Mouse (Mus musculus): ENCODE measurements at regions not wholly inside any gene's neighbourhood (a gene's known extent, or its start where the extent isn't known, plus 50 kb on each side); places are given as distances from the start of the nearest gene placed in this dataset.

DNA sequence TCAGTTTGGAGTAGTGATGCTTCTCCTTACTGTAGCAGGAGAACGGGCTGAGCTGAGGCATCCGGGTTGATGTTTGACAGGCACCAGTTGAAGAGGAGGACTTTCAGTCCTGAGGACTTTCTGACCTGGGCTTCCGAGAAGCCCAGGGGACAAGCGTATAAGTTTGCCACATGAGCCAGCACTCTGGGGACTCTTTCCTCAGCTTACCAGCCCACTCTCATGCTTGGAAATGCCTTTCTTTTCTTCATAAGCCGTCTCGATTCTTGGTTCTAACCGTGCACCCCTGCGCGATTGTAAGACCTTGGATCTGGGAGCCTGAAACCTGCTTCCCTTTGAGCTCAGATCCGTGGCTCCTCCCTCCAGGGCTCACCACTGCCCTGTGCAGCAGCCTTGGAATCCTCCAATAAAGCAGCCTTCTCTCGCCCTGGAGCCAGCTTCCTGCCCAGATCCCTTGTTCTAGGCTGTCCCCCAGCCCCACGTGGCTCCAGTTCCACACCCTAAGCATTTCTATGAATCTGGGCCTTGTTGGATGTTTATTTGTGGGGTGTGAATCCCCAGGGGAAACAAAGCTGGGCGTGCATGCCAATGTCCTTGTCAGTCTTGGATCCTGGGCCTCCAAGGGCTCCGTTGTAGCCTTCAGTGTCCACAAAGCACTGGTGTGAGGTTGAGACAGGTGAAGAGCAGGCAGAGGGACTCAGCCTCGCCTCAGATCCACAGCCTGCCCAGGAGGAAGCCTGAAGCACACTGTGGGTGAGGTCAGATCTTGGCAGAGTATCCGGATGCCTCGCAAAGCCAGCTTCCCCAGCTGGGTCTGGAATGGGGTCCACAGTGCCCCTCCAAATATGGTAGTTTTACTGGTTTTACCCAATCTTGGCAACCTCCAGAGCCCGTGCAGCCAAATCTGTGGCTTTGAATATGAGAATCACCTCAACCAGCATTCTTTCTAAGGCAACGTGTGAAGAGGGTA, 163.7 kb downstream of the Ly86 start:
- Histone ChIP-seq H3K36me3 (ENCODE audit: insufficient read depth, low read length) (no peaks in the 10 kb centered on the region), H3K4me2 (ENCODE audit: low read length) (0 out of 2 replicates have a peak overlapping the region, but pooled peaks have one; percentile 0), H3K27me3 (ENCODE audit: insufficient read depth, low read length) (no peaks in the 10 kb centered on the region), H3K9ac (ENCODE audit: low read depth, low read length) (no peak overlapping the region), H3K4me1 (replicated peaks; ENCODE audit: insufficient read depth, low read length) (peaks cover 27% of the 10 kb centered on the region), H3K9me3 (replicated peaks; ENCODE audit: low read length) (no peaks in the 10 kb centered on the region), H3K27ac (peak overlapping the region; percentile 78), H3K4me3 (replicated peaks; ENCODE audit: low read depth, low read length) (no peak overlapping the region)
- ATAC-seq (replicated peaks; ENCODE audit: low FRiP score, low read depth) (no peak), DNase-seq (ENCODE audit: low spot score) (no peak)
- WGBS: 46% methylated on average over 19 of the region's 19 CpGs
- TF ChIP-seq CTCF (IDR thresholded peaks at IDR 0.05; ENCODE audit: low read depth): no peak

DNA sequence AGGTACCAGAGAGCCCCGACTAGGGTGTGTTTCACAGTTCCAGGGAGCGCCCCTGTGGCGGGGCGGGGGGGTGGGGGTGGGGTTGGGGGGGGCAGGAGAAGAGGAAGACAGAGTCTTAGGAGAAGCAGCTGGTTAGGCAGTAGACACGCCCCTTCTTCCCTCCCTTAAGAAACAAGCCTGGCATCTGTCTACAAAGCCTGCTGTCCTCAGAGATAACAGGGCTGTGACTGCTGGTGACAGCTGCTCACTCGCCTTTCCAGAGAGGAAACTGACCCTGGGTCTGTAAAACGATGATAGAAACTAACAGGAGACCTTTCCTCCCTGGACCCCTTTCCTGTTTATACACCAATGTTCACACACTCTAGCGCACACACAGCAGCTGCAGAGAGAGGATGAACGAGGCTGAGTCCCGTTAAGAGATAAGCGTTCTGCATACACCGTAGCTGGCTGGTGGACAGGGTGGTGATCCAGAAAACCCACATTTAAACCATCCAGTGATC, 164.4 kb downstream of the Ly86 start:
- H3K4me2 ChIP-seq (ENCODE audit: low read length): peak overlapping the region; percentile 0; the same call in 1 of the 2 replicates

DNA sequence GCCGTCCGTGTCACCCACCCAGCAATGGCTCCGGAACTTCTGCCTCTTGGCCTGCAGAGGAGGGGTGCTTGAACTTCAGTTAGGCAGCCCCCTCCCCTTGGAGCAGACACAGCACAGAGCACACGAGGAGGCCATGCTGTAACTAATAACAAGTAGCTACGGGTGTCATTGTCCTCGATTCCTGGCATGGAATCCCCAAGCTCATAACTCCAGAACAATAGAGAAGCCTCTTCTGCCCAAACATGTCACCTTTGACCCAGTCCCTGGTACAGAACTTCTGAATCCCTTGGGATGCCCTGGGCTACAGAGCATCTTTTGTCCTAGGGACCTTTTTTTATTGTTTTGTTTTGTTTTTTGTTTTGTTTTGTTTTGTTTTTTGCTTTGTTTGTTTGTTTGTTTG, 165.5 kb downstream of the Ly86 start:
- ATAC-seq (replicated peaks; ENCODE audit: low FRiP score, low read depth): no peak
- H3K4me2 ChIP-seq (ENCODE audit: low read length): no peak overlapping the region

More for the DNA sequence above, 164.4 kb downstream of the Ly86 start:
- Histone ChIP-seq H3K27me3 (ENCODE audit: insufficient read depth, low read length) (no peaks in the 10 kb centered on the region), H3K4me1 (replicated peaks; ENCODE audit: insufficient read depth, low read length) (peaks cover 28% of the 10 kb centered on the region), H3K9ac (ENCODE audit: low read depth, low read length) (no peak overlapping the region), H3K4me3 (replicated peaks; ENCODE audit: low read depth, low read length) (no peak overlapping the region), H3K27ac (peak overlapping the region; percentile 78), H3K9me3 (replicated peaks; ENCODE audit: low read length) (no peaks in the 10 kb centered on the region), H3K36me3 (ENCODE audit: insufficient read depth, low read length) (no peaks in the 10 kb centered on the region)
- ATAC-seq (replicated peaks; ENCODE audit: low FRiP score, low read depth) (0 out of 2 replicates have a peak, but pooled peaks have one; percentile 15), DNase-seq (ENCODE audit: low spot score) (peak; percentile 59)
- WGBS: 11% methylated on average over 12 of the region's 12 CpGs
- TF ChIP-seq CTCF (IDR thresholded peaks at IDR 0.05; ENCODE audit: low read depth): no peak

DNA sequence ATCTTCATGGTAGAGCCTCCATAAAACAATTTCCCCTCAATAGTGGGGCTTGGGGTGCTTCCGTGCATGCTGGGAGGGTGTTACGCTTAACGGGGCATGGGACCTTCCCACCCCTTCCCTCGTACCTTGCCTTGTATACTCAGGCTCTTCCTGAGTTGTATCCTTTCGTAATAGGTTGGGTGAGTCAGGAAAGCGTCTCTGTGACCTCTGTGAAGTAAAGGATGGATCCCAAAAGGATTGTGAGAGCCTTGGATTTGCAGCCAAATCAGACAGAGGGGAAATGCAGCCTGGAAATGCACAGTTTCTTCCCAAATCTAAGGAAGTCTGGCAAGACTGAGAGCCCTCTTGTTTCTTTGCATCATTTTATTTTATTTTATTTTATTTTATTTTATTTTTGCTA, 166.0 kb downstream of the Ly86 start:
- no peaks in the 10 kb centered on the region for H3K9me3 ChIP-seq (replicated peaks; ENCODE audit: low read length)
- H3K4me3 ChIP-seq (replicated peaks; ENCODE audit: low read depth, low read length): no peak overlapping the region
- H3K4me2 ChIP-seq (ENCODE audit: low read length): no peak overlapping the region
- ATAC-seq (replicated peaks; ENCODE audit: low FRiP score, low read depth): no peak
- H3K27ac ChIP-seq: no peak overlapping the region
- no peaks in the 10 kb centered on the region for H3K27me3 ChIP-seq (ENCODE audit: insufficient read depth, low read length)
- no peak overlapping the region for H3K9ac ChIP-seq (ENCODE audit: low read depth, low read length)
- WGBS: 46% methylated on average over 6 of the region's 6 CpGs
- no peak for DNase-seq (ENCODE audit: low spot score)
- no peaks in the 10 kb centered on the region for H3K36me3 ChIP-seq (ENCODE audit: insufficient read depth, low read length)
- no peak for TF ChIP-seq CTCF (IDR thresholded peaks at IDR 0.05; ENCODE audit: low read depth)
- peaks cover 29% of the 10 kb centered on the region for H3K4me1 ChIP-seq (replicated peaks; ENCODE audit: insufficient read depth, low read length)

More for the DNA sequence above, 165.5 kb downstream of the Ly86 start:
- H3K4me3 ChIP-seq (replicated peaks; ENCODE audit: low read depth, low read length): no peak overlapping the region
- WGBS: 81% methylated on average over 6 of the region's 6 CpGs
- H3K9me3 ChIP-seq (replicated peaks; ENCODE audit: low read length): no peaks in the 10 kb centered on the region
- H3K9ac ChIP-seq (ENCODE audit: low read depth, low read length): no peak overlapping the region
- H3K36me3 ChIP-seq (ENCODE audit: insufficient read depth, low read length): no peaks in the 10 kb centered on the region
- no peak for TF ChIP-seq CTCF (IDR thresholded peaks at IDR 0.05; ENCODE audit: low read depth)
- DNase-seq (ENCODE audit: low spot score): no peak
- no peaks in the 10 kb centered on the region for H3K27me3 ChIP-seq (ENCODE audit: insufficient read depth, low read length)
- peaks cover 33% of the 10 kb centered on the region for H3K4me1 ChIP-seq (replicated peaks; ENCODE audit: insufficient read depth, low read length)
- no peak overlapping the region for H3K27ac ChIP-seq

DNA sequence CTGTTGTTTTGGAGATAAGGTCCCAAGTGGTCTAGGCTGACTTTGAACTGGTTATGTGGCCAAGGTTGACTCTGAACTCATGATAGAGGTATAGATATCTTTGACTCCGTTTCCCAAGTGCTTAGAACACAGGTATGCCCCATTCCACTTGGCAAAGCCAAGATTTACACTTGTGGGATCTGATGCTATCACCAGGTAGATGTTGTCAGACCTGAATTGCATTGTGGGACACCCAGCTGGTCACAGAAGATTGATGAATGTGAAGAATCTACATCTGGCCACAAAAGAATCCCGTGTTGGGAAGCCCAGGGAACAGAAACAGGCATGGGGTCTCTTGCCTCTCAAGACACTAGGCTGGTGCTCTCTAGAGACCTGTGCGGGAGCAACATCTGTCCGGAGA, 166.4 kb downstream of the Ly86 start:
- no peak for DNase-seq (ENCODE audit: low spot score)
- no peak overlapping the region for H3K4me3 ChIP-seq (replicated peaks; ENCODE audit: low read depth, low read length)
- 80% methylated on average over 4 of the region's 4 CpGs for WGBS
- H3K9me3 ChIP-seq (replicated peaks; ENCODE audit: low read length): no peaks in the 10 kb centered on the region
- no peak for TF ChIP-seq CTCF (IDR thresholded peaks at IDR 0.05; ENCODE audit: low read depth)
- no peak overlapping the region for H3K4me2 ChIP-seq (ENCODE audit: low read length)
- H3K27ac ChIP-seq: no peak overlapping the region
- H3K36me3 ChIP-seq (ENCODE audit: insufficient read depth, low read length): no peaks in the 10 kb centered on the region
- no peaks in the 10 kb centered on the region for H3K27me3 ChIP-seq (ENCODE audit: insufficient read depth, low read length)
- no peak for ATAC-seq (replicated peaks; ENCODE audit: low FRiP score, low read depth)
- H3K4me1 ChIP-seq (replicated peaks; ENCODE audit: insufficient read depth, low read length): peaks cover 25% of the 10 kb centered on the region
- H3K9ac ChIP-seq (ENCODE audit: low read depth, low read length): no peak overlapping the region

DNA sequence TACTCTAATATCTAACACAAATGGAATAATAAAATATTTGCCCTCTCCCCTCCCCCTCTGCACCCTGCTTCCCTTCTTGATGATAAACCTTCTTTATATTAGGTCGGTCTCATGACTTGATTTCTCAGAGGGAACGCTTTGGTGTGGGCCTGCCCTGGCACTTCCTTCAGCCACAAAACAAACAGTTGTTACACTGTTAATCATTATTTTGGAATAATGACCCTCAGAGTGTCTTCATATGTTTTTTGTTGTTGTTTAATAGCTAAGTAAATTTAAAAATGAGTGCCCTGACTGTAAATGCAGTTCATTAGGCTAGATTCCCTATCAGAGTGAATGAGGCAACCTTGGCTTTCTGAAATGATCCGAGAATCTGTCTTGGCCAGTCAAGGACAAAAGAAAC, 167.8 kb downstream of the Ly86 start:
- no peak for ATAC-seq (replicated peaks; ENCODE audit: low FRiP score, low read depth)
- H3K4me1 ChIP-seq (replicated peaks; ENCODE audit: insufficient read depth, low read length): peaks cover 24% of the 10 kb centered on the region
- 55% methylated on average over 3 of the region's 3 CpGs for WGBS
- H3K27ac ChIP-seq: 0 out of 2 replicates have a peak overlapping the region, but pooled peaks have one; percentile 25
- no peak for TF ChIP-seq CTCF (IDR thresholded peaks at IDR 0.05; ENCODE audit: low read depth)
- H3K9ac ChIP-seq (ENCODE audit: low read depth, low read length): no peak overlapping the region
- no peak overlapping the region for H3K4me3 ChIP-seq (replicated peaks; ENCODE audit: low read depth, low read length)
- no peak for DNase-seq (ENCODE audit: low spot score)
- no peaks in the 10 kb centered on the region for H3K36me3 ChIP-seq (ENCODE audit: insufficient read depth, low read length)
- no peaks in the 10 kb centered on the region for H3K9me3 ChIP-seq (replicated peaks; ENCODE audit: low read length)
- no peaks in the 10 kb centered on the region for H3K27me3 ChIP-seq (ENCODE audit: insufficient read depth, low read length)
- no peak overlapping the region for H3K4me2 ChIP-seq (ENCODE audit: low read length)

Data from kidney, postnatal 0 days (tissue).